Mouse (Mus musculus) erythroblast, embryonic 14.5 days (primary cell): Measurements from ENCODE around the gene Ajuba. TPM values are rescaled to one million over a fixed set of nuclear protein-coding genes. Genes with fewer than 3 reads are reported as not detected.
A peak's percentile ranks its signal among the peaks of the same experiment; 100 is the strongest.
"Not testable (repeated sequence)": the region's sequence is repeated elsewhere in the genome, so short reads cannot be mapped to it uniquely, and the experiment has no call there.

Source experiments
- H3K27me3 ChIP-seq: 2 replicates; pipeline ENCODE4 v1.6.1; 2012; ENCODE audit warnings: inconsistent platforms; ENCODE audit not compliant: control insufficient read depth
- H3K36me3 ChIP-seq: 2 replicates; pipeline ENCODE4 v1.6.1; 2012; ENCODE audit warnings: mild to moderate bottlenecking, inconsistent platforms; ENCODE audit not compliant: control insufficient read depth
- H3K4me1 ChIP-seq: 2 replicates; pipeline ENCODE4 v1.6.1; 2012; ENCODE audit warnings: inconsistent platforms; ENCODE audit not compliant: control insufficient read depth
- H3K4me3 ChIP-seq: replicated peaks from 2 replicates; pipeline ENCODE3; 2012; ENCODE audit warnings: moderate library complexity, mild to moderate bottlenecking, inconsistent platforms
- H3K9me3 ChIP-seq: 2 replicates; pipeline ENCODE4 v1.6.1; 2012; ENCODE audit warnings: low read length, inconsistent platforms, mixed read lengths; ENCODE audit not compliant: control insufficient read depth
- GATA1 ChIP-seq: IDR thresholded peaks from 2 replicates; pipeline ENCODE4 v1.6.1; 2012; ENCODE audit warnings: low read length, inconsistent platforms, mixed read lengths
- TAL1 ChIP-seq: IDR thresholded peaks from 3 replicates; pipeline ENCODE4 v1.6.1; 2012; ENCODE audit warnings: low read length, inconsistent platforms, mixed read lengths
- polyA plus RNA-seq: library from polyadenylated mRNA; stranded (reverse); fragments of >175 nt; gene quantifications from 2 replicates; pipeline ENCODE4 v1.2.3, GENCODE M21; 2012

The Ajuba gene
- not detected in 2 replicates for polyA plus RNA-seq

GRCm38 (mm10) chr14:54577089-54577982, at the start of gene Ajuba:
Gene Ajuba (minus strand): TSS chr14:54577558.
- Histone ChIP-seq H3K36me3 (no peaks in the 10 kb centered on the region), H3K9me3 (peaks cover 13% of the 10 kb centered on the region; the same call in 1 of the 2 replicates), H3K27me3 (peaks cover 73% of the 10 kb centered on the region), H3K4me1 (peaks cover 36% of the 10 kb centered on the region), H3K4me3 (peak within 1 kb of the TSS; percentile 45)
- TF ChIP-seq GATA1 (no peak), TAL1 (no peak)

GRCm38 (mm10) chr14:54624976-54625375, 47.6 kb upstream of the Ajuba start:
- H3K4me1 ChIP-seq: peaks cover 17% of the 10 kb centered on the region
- H3K36me3 ChIP-seq: no peaks in the 10 kb centered on the region
- H3K9me3 ChIP-seq: no peaks in the 10 kb centered on the region
- H3K4me3 ChIP-seq: no peak overlapping the region
- H3K27me3 ChIP-seq: peaks cover 10% of the 10 kb centered on the region
- no peak for TF ChIP-seq TAL1
- TF ChIP-seq GATA1: no peak

- Histone ChIP-seq H3K27me3 (peaks cover 10% of the 10 kb centered on the region), H3K4me1 (peaks cover 14% of the 10 kb centered on the region), H3K4me3 (no peak overlapping the region), H3K36me3 (no peaks in the 10 kb centered on the region), H3K9me3 (no peaks in the 10 kb centered on the region)
- TF ChIP-seq TAL1 (no peak), GATA1 (no peak)
These were observed 46.0 kb upstream of the Ajuba start for GRCm38 (mm10) chr14:54623334-54623733.

- Histone ChIP-seq H3K36me3 (peaks cover 3% of the 10 kb centered on the region), H3K27me3 (peaks cover 10% of the 10 kb centered on the region), H3K9me3 (no peaks in the 10 kb centered on the region), H3K4me1 (peaks cover 26% of the 10 kb centered on the region), H3K4me3 (no peak within 1 kb of the TSS)
- TF ChIP-seq TAL1 (no peak), GATA1 (no peak)
These were observed 43.8 kb upstream of the Ajuba start, which contains the start of gene Psmb11 for GRCm38 (mm10) chr14:54621133-54621532. Gene Psmb11 (plus strand): TSS chr14:54621433.

GRCm38 (mm10) chr14:54617897-54618365, 40.6 kb upstream of the Ajuba start, which contains the start of gene Psmb5:
Gene Psmb5 (minus strand): TSS chr14:54618022.
- H3K27me3 ChIP-seq: no peaks in the 10 kb centered on the region
- peak within 1 kb of the TSS; percentile 75 for H3K4me3 ChIP-seq
- peaks cover 29% of the 10 kb centered on the region for H3K36me3 ChIP-seq
- TF ChIP-seq TAL1 (no peak), GATA1 (no peak)
- peaks cover 20% of the 10 kb centered on the region for H3K4me1 ChIP-seq
- no peaks in the 10 kb centered on the region for H3K9me3 ChIP-seq

GRCm38 (mm10) chr14:54617152-54617896, 40.0 kb upstream of the Ajuba start:
- peaks cover 17% of the 10 kb centered on the region for H3K4me1 ChIP-seq
- no peaks in the 10 kb centered on the region for H3K9me3 ChIP-seq
- H3K4me3 ChIP-seq: peak overlapping the region; percentile 75
- H3K27me3 ChIP-seq: no peaks in the 10 kb centered on the region
- peaks cover 35% of the 10 kb centered on the region for H3K36me3 ChIP-seq
- TF ChIP-seq GATA1: no peak
- TF ChIP-seq TAL1: no peak

GRCm38 (mm10) chr14:54616226-54616825, 39.0 kb upstream of the Ajuba start:
- H3K36me3 ChIP-seq: peaks cover 43% of the 10 kb centered on the region
- H3K4me3 ChIP-seq: peak overlapping the region; percentile 5
- peaks cover 16% of the 10 kb centered on the region for H3K4me1 ChIP-seq
- no peaks in the 10 kb centered on the region for H3K27me3 ChIP-seq
- no peak for TF ChIP-seq TAL1
- TF ChIP-seq GATA1: no peak
- no peaks in the 10 kb centered on the region for H3K9me3 ChIP-seq

GRCm38 (mm10) chr14:54614130-54614529, 36.8 kb upstream of the Ajuba start:
- H3K4me3 ChIP-seq, H3K9me3 ChIP-seq, H3K27me3 ChIP-seq: not testable (repeated sequence)
- Histone ChIP-seq H3K4me1 (peaks cover 16% of the 10 kb centered on the region), H3K36me3 (peaks cover 56% of the 10 kb centered on the region)
